Comparison of ENCODE assay signal across 25 mouse cellular contexts in the genomic region with DNA sequence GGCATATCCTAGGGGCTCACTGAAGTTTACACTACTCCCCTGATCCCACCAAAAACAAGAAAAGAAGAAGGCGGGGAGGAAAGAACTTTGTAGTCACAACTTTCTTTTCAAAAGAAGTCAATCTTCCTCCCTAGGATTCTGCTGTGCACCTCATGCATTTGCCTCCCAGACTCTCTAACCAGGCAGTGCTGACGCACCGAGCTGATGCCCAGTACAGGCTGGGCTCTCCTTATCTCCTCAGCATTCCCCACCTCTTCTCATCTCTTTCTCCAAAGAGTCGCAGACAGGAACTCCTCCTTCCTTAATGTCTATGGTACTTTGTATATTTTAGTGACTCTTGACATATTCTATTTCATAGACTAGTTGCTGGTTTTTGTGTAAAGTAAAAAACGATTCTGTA.
"Had no signal": no experiment of that assay in that cellular context is flagged by ENCODE, and none has a peak within 500 bp of the region (broad histone marks: within the 10 kb centered on the region; RNA-seq: fewer than 3 reads in every experiment).

No protein-coding gene starts in this region.

- ATAC-seq: hindbrain, postnatal 0 days; intestine, embryonic 16.5 days; liver, embryonic 12.5 days had no signal

- DNase-seq: gastrocnemius, postnatal 10 days; gastrocnemius, postnatal 36 days; heart, adult 18-20 months; heart, postnatal 14 days; heart, postnatal 36 days; kidney, adult 11 months; kidney, adult 2 months; kidney, adult 9 months; kidney, postnatal 14 days; kidney, postnatal 36 days; layer of hippocampus, postnatal 36 days; left cerebral cortex, postnatal 4 days had no signal

- H3K27me3 ChIP-seq: heart, embryonic 13.5 days; heart, embryonic 15.5 days; hindbrain, embryonic 13.5 days; hindbrain, embryonic 15.5 days; kidney, embryonic 15.5 days; limb, embryonic 13.5 days; limb, embryonic 15.5 days; liver, embryonic 12.5 days had no signal

- H3K9me3 ChIP-seq: heart, embryonic 13.5 days; heart, embryonic 15.5 days; hindbrain, embryonic 13.5 days; hindbrain, embryonic 15.5 days; kidney, embryonic 15.5 days; limb, embryonic 13.5 days; limb, embryonic 15.5 days; liver, embryonic 12.5 days had no signal

- H3K9ac ChIP-seq: heart, embryonic 13.5 days; heart, embryonic 15.5 days; hindbrain, embryonic 13.5 days; hindbrain, embryonic 15.5 days; kidney, embryonic 15.5 days; limb, embryonic 13.5 days; limb, embryonic 15.5 days; liver, embryonic 12.5 days; liver, embryonic 14.5 days had no signal

- H3K4me3 ChIP-seq: heart, embryonic 13.5 days; heart, embryonic 15.5 days; hindbrain, embryonic 13.5 days; hindbrain, embryonic 15.5 days; kidney, embryonic 15.5 days; limb, embryonic 13.5 days; limb, embryonic 15.5 days; liver, embryonic 12.5 days had no signal

- H3K36me3 ChIP-seq: heart, embryonic 13.5 days; heart, embryonic 15.5 days; hindbrain, embryonic 15.5 days; kidney, embryonic 15.5 days; limb, embryonic 13.5 days; limb, embryonic 15.5 days; liver, embryonic 12.5 days had no signal

- H3K27ac ChIP-seq: heart, embryonic 13.5 days; heart, embryonic 15.5 days; hindbrain, embryonic 13.5 days; hindbrain, embryonic 15.5 days; hindbrain, postnatal 0 days; kidney, embryonic 15.5 days; kidney, postnatal 0 days; limb, embryonic 13.5 days; limb, embryonic 15.5 days; liver, embryonic 12.5 days; liver, embryonic 14.5 days had no signal

- H3K4me2 ChIP-seq: heart, embryonic 11.5 days; heart, embryonic 13.5 days; heart, embryonic 15.5 days; hindbrain, embryonic 13.5 days; hindbrain, embryonic 15.5 days; kidney, embryonic 15.5 days; limb, embryonic 13.5 days; limb, embryonic 15.5 days; liver, embryonic 12.5 days had no signal

- H3K4me1 ChIP-seq: kidney, embryonic 15.5 days; limb, embryonic 15.5 days; liver, embryonic 12.5 days had no signal
